Mouse (Mus musculus): ENCODE measurements around the gene Stard5.

The Stard5 gene

DNA sequence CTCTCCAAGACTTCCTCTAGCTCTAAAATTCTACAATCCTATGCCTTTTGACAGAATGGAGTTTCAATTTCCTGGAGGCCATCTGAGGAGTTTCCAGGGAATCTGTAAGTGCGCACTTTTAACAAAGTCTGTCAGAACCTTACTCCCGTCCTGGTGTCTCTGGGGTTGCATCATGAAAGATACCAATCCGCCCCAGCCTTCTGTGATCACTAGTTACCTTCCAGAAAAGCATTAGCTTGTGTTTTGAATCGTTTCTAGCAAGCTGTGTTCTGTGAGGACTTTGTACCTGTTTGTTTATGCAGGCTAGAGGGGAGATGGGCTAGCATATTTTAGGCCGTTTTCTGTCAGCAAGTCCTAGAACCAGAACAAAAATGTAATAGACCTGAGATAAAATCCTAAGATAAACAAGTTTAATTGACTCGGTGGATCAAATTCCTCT, 942 bp downstream of the Stard5 start:
- no peak for ATAC-seq (ENCODE audit: low TSS enrichment)

DNA sequence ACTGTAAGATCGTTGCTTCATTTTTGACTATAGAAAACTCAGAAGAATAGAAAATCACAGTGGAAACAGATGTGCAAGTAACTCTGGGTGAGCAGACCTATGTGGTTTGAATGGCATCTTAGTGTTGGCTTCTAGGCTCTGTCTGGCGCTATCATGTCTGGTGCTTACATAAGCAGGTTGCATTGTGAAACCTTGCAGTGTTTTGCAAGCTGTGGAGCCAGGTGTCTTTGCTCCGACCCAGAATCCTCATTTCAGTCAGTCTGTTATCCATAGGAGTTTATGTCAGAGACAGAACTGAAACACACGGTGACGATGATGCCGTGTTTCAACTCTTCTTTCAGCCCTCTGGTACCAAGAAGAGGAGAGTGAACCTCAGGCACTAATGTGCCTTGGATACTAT, 2.1 kb downstream of the Stard5 start:
- ATAC-seq (ENCODE audit: low TSS enrichment), result no peak

DNA sequence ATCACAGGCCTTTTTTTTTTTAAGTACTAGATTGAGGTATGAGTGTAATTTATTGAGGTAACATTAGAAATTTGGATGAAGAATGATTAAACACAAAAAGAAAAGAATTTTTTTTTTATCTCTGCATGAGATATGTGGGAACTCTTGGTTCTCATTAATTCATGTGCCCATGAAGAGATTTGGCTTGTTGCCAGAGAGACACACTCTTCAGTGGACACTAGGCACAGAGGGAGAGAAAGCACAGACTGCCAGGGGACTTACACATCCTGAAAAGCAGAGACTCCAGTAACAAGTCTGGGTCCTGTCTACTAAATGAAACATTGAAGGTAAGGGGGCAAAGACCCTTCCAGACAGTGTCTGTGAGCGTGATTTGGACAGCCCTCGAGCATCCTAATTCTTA, 4.0 kb downstream of the Stard5 start:
- no peak for ATAC-seq (ENCODE audit: low TSS enrichment)

DNA sequence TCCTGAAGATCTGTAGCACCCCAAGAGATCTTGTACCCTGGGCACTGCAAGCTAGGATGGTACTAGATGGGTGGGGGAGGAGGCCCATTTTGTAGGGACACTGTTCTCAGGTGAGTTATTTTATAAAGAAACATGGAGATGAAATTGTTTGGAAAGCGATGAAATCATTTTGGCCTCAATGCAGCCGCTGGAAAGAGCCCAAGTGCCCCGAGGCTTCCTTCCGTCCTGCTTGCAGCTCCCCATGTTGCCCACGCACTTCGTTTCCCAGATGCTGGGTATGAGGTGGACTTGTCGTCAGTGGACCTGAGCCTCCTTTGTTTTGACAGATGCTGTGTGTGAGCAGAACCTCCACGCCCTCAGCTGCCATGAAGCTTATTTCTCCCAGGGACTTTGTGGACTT, 4.7 kb downstream of the Stard5 start:
- ATAC-seq (ENCODE audit: low TSS enrichment), result no peak

DNA sequence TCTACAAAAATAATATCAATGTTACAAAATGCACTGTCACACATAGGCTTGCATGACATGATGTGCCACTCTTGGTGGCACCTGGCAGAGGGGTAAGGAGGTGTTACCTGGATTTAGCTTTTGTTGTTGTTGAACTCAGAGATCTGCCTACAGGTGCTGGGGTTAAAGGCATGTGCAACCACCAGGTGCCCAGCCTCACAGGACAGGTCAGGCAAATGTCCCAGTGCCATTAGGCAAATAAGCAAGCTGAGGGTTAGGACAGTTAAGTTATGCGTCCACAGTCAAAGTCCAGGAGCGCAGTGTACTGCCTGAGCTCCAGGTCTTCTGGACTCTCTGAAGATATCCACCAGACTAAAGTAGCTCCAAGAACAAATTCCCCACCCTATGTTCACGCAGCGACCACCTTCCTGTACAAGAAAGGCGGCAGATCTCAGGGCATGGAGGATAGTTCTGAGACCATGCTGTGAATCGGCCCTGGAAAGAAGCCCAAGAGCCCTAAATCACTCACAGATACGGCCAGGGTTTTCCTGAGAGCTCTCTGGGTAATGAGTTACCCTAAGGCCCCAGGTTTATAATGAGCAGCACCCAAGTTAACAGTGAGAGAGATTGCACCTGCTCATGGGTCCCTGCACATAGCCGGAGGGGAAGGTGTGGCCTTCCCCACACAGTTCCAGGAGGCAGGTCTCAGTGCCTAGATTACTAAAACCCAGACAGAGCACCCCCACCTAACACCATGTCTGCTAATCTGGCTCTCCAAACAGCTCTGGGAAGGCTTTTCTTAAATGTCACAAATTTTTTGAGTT, 6.2 kb downstream of the Stard5 start:
- ATAC-seq (ENCODE audit: low TSS enrichment), result no peak

DNA sequence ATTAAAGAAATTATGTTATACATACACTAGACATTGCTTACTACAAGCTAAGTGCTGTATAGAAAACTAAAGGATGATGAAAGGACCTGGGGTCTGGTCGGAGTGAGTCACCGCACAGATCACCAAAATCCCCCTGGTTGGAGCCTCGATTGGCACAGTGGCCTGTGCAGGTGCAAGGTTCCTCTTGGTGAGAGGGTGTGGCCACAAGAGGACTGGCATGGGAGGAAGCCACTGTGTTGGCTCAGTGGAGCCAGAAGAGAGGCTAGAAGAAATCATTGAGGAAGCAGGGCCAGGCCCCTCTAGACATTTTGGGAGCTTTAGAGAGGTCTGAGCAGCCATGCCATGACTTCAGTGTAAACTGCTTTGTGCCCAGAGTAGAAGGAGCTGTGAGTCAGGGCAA, 7.3 kb downstream of the Stard5 start:
- no peak for ATAC-seq (ENCODE audit: low TSS enrichment)

DNA sequence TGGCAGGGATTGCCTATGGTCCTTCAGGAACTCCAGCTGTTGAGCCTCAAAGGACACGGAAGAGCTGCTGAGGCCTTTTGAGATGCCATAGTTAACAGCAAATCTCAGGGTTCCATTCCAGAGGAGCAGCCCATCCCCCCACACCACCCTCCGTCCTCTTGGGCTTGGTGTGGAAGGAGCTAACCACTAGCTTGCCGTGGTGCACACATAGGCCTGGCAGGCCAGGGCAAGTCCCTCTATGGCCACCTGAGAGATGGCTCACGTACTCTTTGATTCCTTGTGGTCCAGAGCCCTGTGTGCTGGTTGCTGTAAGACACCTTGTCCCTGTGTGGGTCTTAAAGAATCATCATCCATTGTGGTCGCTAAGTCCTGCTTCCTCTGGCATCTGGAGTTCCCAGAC, 8.8 kb downstream of the Stard5 start:
- no peak for ATAC-seq (ENCODE audit: low TSS enrichment)

DNA sequence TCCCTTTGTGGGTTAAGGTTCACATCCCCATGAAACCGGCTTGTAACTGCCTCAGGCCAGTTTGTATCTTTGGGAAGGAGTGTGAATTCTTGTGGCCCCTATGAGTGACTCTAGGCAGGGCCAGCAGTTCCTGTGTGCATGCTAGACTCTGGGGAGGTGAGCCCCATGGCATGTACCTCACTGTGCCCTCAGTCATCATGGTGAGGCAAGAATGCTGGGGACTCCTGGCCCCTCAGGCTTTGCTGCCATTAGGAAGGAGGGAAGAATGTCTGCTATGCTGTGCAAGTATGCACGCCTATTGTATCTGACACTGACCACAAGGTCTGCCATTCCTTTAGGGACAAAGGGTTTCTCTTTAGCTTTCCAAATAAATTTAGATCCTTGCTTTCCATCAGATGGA, 9.4 kb downstream of the Stard5 start:
- no peak for ATAC-seq (ENCODE audit: low TSS enrichment)

DNA sequence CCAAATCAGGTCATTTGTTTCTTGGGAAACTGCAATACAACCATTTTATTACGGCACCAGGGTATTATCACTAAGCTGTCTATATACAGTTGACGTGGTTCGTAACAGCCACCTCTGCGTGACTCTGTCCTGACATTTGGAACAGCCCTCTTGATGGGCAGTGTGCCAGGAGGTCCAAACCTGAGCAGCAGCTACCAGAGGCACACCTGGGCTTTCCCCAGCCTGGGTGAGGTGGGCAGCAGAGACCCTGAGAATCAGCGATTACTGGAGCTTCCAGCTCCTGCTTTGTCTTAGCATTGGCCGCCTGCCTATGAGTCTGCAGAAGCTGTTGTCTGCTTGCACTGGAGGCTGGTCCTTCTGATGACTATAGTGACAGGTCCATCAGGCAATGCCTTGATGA, 11.8 kb downstream of the Stard5 start:
- no peak for ATAC-seq (ENCODE audit: low TSS enrichment)

DNA sequence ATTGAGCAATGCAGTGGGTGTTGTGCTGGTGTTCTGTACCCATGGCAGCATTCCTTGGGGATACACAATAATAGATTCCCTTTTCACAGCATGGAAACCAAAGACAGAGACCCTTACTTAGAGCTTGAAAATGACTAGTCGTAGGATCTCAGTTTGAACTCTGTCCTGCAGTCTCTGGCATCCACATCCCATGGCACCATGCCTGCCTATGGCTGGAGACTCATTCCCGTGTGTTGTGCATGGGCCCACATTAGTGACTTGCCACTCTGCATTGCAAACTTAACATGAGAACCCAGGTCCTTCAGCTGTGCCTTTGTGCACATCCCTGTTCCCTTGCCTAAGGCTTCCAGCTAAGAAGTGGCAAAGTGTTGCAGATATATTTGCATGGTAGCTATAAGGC, 13.0 kb downstream of the Stard5 start:
- no peak for ATAC-seq (ENCODE audit: low TSS enrichment)

DNA sequence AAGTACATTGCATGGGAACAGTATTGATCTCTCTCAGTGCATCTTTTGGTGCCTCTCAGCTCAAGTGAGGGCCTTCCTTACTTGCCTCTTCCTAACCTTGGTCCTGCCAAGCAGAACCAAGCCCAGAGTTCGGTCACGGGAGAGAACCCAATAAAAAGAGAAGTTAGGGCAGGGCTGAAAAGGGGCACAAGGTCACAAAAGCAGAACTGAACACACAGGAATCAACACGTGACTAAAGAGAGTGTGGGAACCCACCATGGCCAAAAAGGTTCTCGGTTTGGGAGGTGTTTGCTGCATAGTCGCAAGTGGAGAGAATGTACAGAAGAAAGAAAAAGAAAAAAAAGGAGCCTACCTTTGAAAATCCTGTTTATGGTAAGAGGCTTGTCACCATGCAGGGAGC, 13.7 kb downstream of the Stard5 start:
- no peak for ATAC-seq (ENCODE audit: low TSS enrichment)

DNA sequence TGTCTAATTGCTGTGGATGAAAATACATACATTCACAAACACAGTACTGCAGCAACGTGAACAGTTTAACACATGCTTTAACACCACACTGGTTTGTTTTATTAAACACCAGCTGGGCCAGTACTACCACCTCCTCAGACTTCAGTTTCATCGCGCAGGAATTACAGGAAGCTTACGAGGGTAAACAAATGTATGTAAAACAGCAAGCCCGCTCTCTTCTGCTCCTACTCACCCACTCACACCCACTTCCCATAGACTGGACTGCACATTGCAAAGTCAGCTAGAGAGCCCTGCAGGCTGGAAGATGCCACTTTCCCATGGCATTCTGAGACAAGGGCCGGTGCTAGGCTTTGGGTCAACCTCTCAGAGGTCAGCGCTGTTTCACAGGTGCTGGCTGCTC, 17.0 kb downstream of the Stard5 start:
- ATAC-seq (ENCODE audit: low TSS enrichment), result peak; percentile 79

DNA sequence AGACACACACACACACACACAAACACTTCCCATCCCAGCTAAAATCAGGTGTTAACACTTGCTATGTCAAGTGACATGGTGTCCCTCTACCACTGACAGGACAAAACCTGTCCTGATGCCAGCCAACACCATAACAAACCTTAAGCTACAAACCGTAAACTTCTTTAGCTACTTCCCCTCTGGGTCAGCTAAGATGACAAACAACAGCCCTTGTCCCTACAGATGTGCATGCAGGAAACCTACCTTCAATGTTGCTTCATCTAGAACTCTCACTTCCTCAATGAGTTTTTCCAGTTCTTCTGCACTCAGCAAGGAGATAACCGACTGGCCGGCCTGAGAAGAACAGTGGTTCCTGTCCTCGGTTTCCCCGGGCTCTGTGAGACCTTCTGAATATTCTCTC, 18.9 kb downstream of the Stard5 start:
- ATAC-seq (ENCODE audit: low TSS enrichment), result no peak

DNA sequence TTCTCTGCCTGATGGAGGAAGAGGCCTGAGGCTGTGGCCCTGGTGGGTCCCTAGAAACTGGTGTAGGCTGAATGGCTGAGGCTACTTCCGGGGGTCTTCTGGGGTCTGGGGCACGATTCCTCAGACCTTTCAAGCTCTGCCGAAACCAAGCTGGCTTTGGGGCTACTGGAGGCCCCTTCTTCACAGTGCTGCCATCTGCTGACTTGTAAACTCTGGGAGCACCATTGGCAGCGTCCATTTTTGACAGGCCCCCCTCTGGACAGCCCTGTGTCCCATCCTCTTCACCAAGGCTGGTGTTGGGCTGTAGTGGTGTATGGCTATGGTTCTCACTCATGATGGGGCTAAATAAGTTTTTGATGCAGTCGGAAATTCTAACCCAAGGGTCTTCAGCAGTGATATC, 20.7 kb downstream of the Stard5 start:
- ATAC-seq (ENCODE audit: low TSS enrichment), result no peak

DNA sequence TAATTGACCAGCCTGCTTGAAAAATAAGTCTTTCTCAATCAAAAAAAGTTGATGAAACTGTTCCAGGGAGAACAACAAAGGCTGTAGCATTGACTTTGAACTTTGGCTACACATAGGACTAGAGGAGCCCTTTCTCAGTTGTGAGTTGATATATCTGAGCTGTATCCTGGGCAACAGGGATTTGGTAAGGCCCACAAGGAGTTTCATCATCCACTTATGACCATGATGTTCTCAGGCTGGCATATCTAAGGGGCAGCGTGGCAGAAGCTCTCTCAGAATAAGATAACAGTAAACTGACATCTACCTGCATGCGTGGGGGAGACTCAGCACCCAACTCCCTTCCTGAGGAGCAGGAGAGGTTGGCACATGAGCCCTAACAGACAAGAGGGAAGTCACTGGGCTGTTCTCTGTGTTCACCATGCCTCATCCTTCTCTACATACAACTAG, 21.9 kb downstream of the Stard5 start:
- no peak for ATAC-seq (ENCODE audit: low TSS enrichment)

DNA sequence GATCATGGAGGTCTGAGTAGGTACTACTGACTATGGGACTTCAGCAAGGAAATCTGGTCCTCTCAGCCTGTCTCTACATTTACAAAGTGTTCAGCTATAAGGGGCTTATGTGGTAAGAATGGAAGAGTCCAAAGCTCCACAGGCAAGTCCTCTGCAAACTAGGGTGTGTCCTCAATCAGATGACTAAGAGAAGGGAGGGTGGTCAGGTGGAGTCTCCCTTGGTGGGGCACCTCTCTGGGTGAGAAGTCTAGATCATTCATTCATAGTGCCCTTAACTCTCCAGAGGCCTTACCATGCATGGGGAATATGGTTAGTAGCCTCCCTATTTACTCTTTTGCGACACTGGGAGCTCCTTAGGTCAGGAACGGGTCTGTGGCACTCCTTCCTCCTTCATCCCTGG, 22.4 kb downstream of the Stard5 start:
- no peak for ATAC-seq (ENCODE audit: low TSS enrichment)

DNA sequence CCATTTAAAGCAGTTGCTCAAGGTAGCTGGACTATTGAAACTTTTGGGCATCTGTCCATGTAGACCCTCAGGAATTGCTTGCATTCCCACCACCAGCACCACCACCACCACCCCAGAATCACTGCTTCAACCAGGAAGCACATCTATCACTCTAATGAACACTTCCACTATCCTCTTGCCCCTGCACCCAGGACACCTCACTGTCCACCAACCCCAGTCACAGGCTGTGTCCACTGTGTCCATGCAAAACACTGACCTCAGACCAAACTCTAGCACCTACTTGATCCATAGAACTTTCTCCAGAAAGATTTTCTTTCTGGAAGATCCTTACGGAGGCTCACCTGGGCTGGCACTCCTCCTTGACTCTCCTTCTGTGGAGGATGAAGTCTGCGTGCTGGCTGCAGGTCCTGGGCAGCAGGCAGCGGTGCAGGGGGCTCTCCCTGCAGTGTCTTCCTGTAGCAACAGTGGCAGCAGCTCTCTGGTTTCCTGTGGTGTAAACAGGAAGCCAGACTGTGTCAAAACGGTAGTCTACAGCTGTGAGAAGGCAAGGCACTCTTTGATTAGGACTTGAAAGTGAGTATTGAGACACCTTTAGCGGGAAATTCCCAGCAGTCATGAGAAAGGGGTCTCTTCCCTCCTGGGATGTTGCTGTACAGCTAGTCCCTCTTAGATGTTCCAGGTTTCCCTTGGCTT, 23.3 kb downstream of the Stard5 start:
- ATAC-seq (ENCODE audit: low TSS enrichment), result no peak

DNA sequence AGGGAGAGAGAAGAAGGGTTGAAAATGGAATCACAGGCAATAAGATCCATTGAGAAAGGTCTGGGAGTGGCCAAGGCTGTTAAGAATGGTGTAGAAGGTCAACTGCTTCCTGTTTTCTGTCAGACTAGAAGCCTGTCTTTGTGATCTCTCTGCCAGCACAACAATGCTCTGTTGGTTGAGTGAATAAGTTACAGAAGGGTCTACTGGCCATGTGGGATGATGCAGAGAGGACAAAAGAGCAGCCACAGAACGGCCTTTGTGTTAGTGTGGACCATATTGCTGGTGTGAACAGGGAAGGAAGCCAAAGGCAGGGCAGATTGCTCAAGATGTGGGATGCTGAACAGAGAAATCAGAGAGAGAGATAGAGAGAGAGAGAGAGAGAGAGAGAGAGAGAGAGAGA, 27.0 kb downstream of the Stard5 start:
- no peak for ATAC-seq (ENCODE audit: low TSS enrichment)

DNA sequence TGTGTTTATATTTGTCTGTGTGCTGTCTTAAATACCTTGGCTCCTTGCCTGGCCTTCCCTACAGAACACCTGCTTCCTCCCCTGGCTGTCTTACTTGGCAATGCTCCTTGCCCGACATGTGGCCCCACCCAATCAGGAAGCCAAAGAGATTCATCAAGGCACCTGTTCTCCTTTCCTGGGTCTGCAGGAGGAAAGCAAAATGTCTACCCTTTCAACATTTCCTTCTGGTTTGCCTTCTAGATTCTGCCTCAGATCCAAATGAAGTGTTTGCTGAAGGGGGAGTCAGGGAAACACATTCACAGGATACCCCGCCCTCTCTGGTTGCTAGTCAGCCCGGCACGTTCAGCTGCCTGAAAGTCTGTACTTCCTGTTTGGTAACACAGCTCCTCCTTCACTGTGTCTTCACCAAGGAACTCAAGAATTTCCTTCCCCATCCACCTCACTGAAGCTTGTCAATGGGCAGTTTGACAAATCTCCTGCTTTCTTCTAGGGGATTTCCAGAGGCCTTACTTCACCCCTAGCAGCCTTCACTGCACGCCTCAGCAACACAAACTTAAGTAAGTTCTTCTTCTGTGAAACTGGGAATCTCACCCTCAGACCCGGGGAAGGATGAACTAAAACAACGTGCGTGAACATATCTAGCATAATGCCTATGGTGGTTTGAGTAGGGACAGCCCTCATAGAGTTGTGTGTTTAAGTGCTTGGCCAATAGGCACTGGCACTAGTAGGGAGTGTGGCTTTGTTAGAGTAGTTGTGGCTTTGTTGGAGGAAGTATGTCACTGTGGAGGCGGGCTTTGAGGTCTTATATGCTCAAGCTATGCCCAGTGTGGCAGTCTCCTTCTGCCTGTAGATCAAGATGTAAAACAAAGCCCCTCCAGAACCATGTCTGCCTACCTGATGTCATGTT, 27.7 kb downstream of the Stard5 start:
- ATAC-seq (ENCODE audit: low TSS enrichment), result no peak

DNA sequence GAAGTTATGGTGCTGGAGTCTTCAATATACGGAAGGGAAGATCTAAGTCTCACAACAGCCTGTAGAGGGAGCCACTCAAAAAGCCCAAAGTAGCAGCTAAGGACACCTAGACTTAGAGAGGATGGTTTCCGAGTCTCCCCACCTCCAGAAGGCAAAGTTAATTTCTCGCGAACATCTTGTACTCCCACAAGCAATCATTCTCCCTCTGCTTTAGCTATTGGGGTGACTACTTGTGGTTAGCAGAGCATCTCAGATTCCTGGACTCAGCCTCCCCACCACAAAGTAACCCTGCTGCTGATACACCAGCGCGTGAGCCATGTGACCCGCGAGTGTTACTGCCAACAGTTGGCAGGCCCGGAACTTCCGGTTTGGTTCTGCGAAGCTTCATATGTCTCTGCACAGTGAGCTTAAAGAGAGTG, 28.5 kb downstream of the Stard5 start:
- 0 out of 2 replicates have a peak, but pooled peaks have one; percentile 48 for ATAC-seq (ENCODE audit: low TSS enrichment)

DNA sequence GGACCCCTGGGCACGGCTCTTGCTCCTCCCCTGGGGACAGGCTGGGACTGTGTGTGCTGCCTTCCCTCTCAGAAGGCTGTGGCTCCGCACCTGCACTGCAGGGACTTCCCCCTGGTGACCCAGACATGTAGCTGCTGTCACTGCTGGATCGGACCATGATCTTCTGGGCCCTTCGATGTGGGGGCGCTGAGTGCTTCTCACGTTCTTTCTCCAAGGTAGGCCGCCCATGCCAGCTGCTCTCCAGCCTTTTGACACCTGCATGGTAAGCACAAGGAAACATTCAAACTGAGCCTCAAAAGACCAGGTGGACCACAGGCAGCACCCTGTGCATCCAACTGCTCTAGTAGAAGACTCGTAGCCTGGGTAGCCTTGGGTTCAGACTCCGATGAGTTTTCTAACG, 29.3 kb downstream of the Stard5 start:
- no peak for ATAC-seq (ENCODE audit: low TSS enrichment)

DNA sequence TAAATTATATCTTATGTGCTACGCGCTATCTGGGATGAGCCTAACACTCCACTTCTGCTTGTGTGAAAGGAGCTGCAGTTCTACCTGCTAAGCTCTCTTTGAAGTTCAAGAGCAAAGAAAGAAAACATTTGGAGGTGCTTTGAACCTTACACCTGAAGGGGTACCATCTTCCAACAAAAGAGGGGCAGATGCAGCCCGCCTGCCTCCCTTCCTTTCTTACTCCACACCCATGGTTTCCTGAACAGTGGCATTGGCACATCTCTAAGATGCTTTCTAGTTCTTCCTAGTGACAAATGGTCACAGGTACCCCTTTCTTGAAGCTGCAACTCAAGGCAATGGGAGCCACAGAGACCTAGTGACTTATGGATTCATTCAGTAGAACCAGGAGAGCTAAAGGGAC, 30.0 kb downstream of the Stard5 start:
- ATAC-seq (ENCODE audit: low TSS enrichment), result no peak
